Mouse (Mus musculus): ENCODE data around the gene Gm38392.

DNA sequence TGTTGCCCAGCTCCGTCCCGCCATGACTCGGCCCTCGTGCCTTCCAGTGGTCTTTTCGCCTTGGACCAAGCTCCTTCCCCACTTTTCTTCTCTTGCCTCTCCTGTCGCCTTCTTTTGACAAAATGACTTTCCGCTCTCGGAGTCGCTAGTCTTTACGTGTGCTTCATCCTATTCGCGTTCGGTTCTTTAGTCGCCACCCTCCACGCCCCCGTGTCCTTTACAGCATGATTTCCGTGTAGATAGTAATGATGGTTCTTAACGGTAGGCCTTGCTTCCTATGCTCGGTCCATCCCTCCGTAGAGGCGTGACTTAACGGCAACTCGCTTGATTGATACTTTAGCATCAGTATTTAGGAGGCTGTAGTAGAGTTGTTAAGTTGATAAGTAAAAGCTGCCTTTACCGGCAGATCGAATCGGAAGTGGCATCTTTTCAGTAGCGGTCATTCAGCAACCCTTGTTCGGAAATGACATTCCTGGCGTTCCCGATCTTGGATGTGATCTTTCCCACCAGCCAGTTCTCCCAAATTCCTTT is 10.4 kb upstream of the Gm38392 start:
- no peak; the same call in 1 of the 2 replicates for TF ChIP-seq CTCF (IDR thresholded peaks at IDR 0.05; ENCODE audit: extremely low read depth, insufficient read length, insufficient replicate concordance, low read depth, low read length)
- TF ChIP-seq POLR2A (IDR thresholded peaks at IDR 0.05; ENCODE audit: low read depth, low read length) = no peak
